Mouse (Mus musculus) embryonic fibroblast, embryonic 13.5 days (primary cell): ENCODE data around the gene Cmtm8.

ENCODE experiments used
- CTCF ChIP-seq: IDR thresholded peaks from 2 replicates; pipeline ENCODE4 v1.5.1; 2011; ENCODE audit warnings: mild to moderate bottlenecking, control low read depth, low read length, moderate library complexity, borderline replicate concordance; ENCODE audit not compliant: insufficient read depth
- POLR2A ChIP-seq: IDR thresholded peaks from 2 replicates; pipeline ENCODE4 v1.6.1; 2011; ENCODE audit warnings: low read depth, mild to moderate bottlenecking, control low read depth, low read length, moderate library complexity

DNA sequence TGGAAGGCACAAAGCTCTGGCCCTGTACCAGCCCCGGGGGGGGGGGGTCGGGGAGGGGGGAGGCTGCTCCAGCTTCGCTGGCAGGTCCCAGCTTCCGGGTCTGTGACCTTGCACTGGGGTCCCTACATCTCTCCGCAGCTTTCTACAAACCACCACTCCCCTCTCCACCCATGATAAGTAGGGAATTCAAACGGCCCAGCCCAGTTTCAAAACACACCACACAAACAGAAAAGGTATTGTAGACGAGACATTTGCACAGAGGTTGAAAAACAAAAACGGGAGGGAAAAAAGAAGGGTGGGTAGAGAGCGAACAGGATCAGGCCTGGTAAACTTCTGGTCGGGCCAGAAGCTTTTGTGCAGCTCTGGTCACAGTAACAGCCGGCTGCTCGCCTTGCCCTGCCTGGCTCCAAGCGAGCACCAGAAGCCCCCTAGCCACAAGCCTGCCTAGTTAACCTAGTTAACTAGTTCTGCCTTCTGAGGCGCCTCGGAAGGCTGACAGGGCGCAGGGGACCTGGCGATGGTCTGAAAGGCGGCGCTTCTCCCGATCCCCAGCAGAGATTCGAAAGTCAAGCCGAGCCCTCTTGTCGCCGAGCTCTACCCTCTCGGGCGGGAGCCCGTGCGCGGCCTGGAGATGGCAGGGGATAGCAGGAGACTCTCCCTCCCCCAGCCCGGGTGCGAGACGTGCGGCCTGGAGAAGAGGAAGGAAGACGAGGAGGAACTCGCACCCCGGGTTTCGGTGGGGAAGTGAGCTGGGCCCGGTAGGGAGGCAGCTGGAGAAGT lies 63.0 kb downstream of the Cmtm8 start:
- TF ChIP-seq POLR2A (no peak), CTCF (no peak)
